Mouse (Mus musculus): Measurements from ENCODE around the gene Fgf18. TPM values are rescaled to one million over a fixed set of nuclear protein-coding genes. Genes with fewer than 3 reads are reported as not detected.

Fgf18 gene
- total and polyA plus RNA-seq, 3 experiments = not detected

DNA sequence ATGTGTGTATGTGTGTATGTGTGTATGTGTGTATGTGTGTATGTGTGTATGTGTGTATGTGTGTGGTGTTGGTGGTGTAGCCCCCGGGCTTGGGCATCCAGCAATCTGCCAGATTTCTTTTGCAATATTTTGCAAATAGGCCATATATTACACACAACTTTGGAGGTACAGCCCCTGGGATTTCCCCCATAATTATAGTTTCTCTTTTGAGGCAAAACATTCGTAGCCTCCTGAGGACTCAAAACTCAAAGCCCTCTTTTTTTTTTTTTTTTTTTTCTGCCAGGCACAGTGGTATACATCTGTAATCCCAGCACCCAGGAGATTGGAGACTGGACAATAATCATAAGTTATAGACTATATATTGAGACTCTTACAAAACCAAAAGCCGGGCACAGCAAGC lies 34.6 kb upstream of the Fgf18 start:
- H3K79me2 ChIP-seq (replicated peaks; ENCODE audit: control insufficient read depth, extremely low read depth, insufficient read depth, poor library complexity, severe bottlenecking) = no peaks in the 10 kb centered on the region
- H3K9me3 ChIP-seq (replicated peaks; ENCODE audit: low read length) = no peaks in the 10 kb centered on the region
- H3K4me3 ChIP-seq (replicated peaks in 1 of 3; ENCODE audit: low read depth in 2 of 3, low read length in 2 of 3, poor library complexity in 1 of 3) = no peak overlapping the region
- H3K36me3 ChIP-seq (replicated peaks in 1 of 2; ENCODE audit: control insufficient read depth in 1 of 2, insufficient read depth in 1 of 2, low read length in 1 of 2) = no peaks in the 10 kb centered on the region
- H3K27ac ChIP-seq (ENCODE audit: insufficient read depth, low read depth) = no peak overlapping the region
- dilution Hi-C loops (cut with MboI; ENCODE audit: extremely low pct_ligation_motif_present, extremely low pct_unique_long_range_greater_than_20kb, low sequenced_read_pairs) (no loop called here), in situ Hi-C loops (cut with MboI; ENCODE audit: low pct_ligation_motif_present, low pct_unique_long_range_greater_than_20kb, low sequenced_read_pairs) (no loop called here)
- H3K4me2 ChIP-seq (ENCODE audit: insufficient read depth, low read depth, poor library complexity, severe bottlenecking) = peak overlapping the region; percentile 24; the same call in 1 of the 2 replicates
- peaks cover 2 to 25% of the 10 kb centered on the region in 2 experiments for H3K4me1 ChIP-seq (ENCODE audit: control insufficient read depth in 1 of 2, insufficient read depth in 2 of 2)
- no peak for TF ChIP-seq CHD2 (IDR thresholded peaks at IDR 0.05; ENCODE audit: low read length)
- TF ChIP-seq ETS1 (conservative IDR thresholded peaks at IDR 0.05; ENCODE audit: low read depth, low read length) = no peak
- no peak for TF ChIP-seq SIN3A (IDR thresholded peaks at IDR 0.05; ENCODE audit: low read length)
- no peak for TF ChIP-seq USF2 (conservative IDR thresholded peaks at IDR 0.05; ENCODE audit: low read depth, low read length)
- peak; percentile 36; the same call in 1 of the 2 replicates for TF ChIP-seq CHD1 (IDR thresholded peaks at IDR 0.05; ENCODE audit: low read depth, low read length)
- TF ChIP-seq ZNF384 (IDR thresholded peaks at IDR 0.05; ENCODE audit: low read depth, low read length) = peak; percentile 87
- no peak for TF ChIP-seq GABPA (IDR thresholded peaks at IDR 0.05; ENCODE audit: insufficient replicate concordance, low read depth, low read length)
- TF ChIP-seq IRF4 (IDR thresholded peaks at IDR 0.05; ENCODE audit: low read depth, low read length) = peak; percentile 36; the same call in 1 of the 2 replicates
- no peak for TF ChIP-seq TCF12 (IDR thresholded peaks at IDR 0.05; ENCODE audit: low read depth, low read length)
- no peak overlapping the region for H3K9ac ChIP-seq (ENCODE audit: insufficient read depth, low read depth)
- DNase-seq (ENCODE audit: extremely low read depth) = peak; percentile 28
- H3K27me3 ChIP-seq (replicated peaks) = no peaks in the 10 kb centered on the region

DNA sequence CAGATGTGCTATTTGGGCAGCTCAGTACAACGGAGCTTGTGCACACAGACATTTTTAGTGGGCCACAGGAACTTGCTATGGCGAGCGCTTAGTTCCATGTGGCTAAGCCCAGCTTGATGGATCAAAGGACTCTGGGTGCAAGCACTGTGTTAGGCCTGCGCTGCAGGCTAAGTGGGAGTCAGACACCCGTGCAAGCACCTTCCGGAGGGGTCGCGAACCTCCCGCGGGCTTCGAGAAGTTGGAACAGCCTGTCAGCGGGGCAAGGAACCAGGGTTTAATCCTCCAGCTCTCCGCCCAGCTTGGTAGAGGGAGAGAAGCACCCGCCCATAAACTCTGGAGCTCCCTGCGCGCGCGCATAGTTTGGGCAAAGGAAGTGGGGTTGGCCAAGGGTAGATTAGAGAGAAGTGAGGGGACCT lies 33.5 kb upstream of the Fgf18 start:
- in situ Hi-C loops (cut with MboI; ENCODE audit: low pct_ligation_motif_present, low pct_unique_long_range_greater_than_20kb, low sequenced_read_pairs) (no loop called here), dilution Hi-C loops (cut with MboI; ENCODE audit: extremely low pct_ligation_motif_present, extremely low pct_unique_long_range_greater_than_20kb, low sequenced_read_pairs) (no loop called here)
- Histone ChIP-seq H3K4me1 (ENCODE audit: control insufficient read depth in 1 of 2, insufficient read depth in 2 of 2) (peaks cover 2 to 25% of the 10 kb centered on the region in 2 experiments), H3K27me3 (replicated peaks) (no peaks in the 10 kb centered on the region), H3K4me3 (replicated peaks in 1 of 3; ENCODE audit: low read depth in 2 of 3, low read length in 2 of 3, poor library complexity in 1 of 3) (no peak overlapping the region), H3K27ac (ENCODE audit: insufficient read depth, low read depth) (no peak overlapping the region), H3K4me2 (ENCODE audit: insufficient read depth, low read depth, poor library complexity, severe bottlenecking) (no peak overlapping the region), H3K79me2 (replicated peaks; ENCODE audit: control insufficient read depth, extremely low read depth, insufficient read depth, poor library complexity, severe bottlenecking) (no peaks in the 10 kb centered on the region), H3K36me3 (replicated peaks in 1 of 2; ENCODE audit: control insufficient read depth in 1 of 2, insufficient read depth in 1 of 2, low read length in 1 of 2) (no peaks in the 10 kb centered on the region), H3K9ac (ENCODE audit: insufficient read depth, low read depth) (no peak overlapping the region), H3K9me3 (replicated peaks; ENCODE audit: low read length) (no peaks in the 10 kb centered on the region)
- TF ChIP-seq TBP (conservative IDR thresholded peaks at IDR 0.05; ENCODE audit: low read depth, low read length) = no peak
- no peak for TF ChIP-seq USF1 (IDR thresholded peaks at IDR 0.05; ENCODE audit: low read depth, low read length)
- TF ChIP-seq UBTF (IDR thresholded peaks at IDR 0.05; ENCODE audit: low read depth, low read length) = no peak
- no peak for TF ChIP-seq HCFC1 (IDR thresholded peaks at IDR 0.05; ENCODE audit: low read depth, low read length)
- no peak for TF ChIP-seq CTCF (conservative IDR thresholded peaks at IDR 0.05 in 1 of 2, IDR thresholded peaks at IDR 0.05 in 1 of 2; ENCODE audit: low read depth in 2 of 2, low read length in 2 of 2)
- TF ChIP-seq TCF12 (IDR thresholded peaks at IDR 0.05; ENCODE audit: low read depth, low read length) = no peak
- TF ChIP-seq ELF1 (IDR thresholded peaks at IDR 0.05; ENCODE audit: low read depth, low read length) = no peak
- TF ChIP-seq GABPA (IDR thresholded peaks at IDR 0.05; ENCODE audit: insufficient replicate concordance, low read depth, low read length) = no peak
- no peak for TF ChIP-seq BHLHE40 (IDR thresholded peaks at IDR 0.05; ENCODE audit: low read depth, low read length)
- TF ChIP-seq ZKSCAN1 (IDR thresholded peaks at IDR 0.05; ENCODE audit: borderline replicate concordance, low read depth, low read length) = no peak
- no peak for DNase-seq (ENCODE audit: extremely low read depth)
